Mouse (Mus musculus) mature B cell (primary cell): ENCODE measurements around the gene Pitpna.

Experiments
- in situ Hi-C: fragments of 300-500 bp; cut with MboI; formaldehyde crosslinking; loops from 2 replicates; pipeline ENCODE4 v1.14.3; 2019

The Pitpna gene

DNA sequence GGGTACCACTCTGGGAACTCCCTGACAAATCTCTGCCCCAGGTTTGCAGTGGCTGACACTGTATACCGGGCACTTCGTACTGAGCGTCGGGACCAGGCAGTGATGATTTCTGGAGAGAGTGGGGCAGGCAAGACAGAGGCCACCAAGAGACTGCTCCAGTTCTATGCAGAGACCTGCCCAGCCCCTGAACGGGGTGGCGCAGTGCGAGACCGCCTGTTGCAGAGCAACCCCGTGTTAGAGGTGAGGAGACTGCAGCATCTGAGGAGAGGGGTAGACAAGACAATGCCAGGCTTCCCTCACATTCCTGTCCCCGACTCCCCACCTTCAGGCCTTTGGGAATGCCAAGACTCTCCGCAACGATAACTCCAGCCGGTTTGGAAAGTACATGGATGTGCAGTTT lies 70.4 kb downstream of the Pitpna start:
- in situ Hi-C loops, result no loop called here

DNA sequence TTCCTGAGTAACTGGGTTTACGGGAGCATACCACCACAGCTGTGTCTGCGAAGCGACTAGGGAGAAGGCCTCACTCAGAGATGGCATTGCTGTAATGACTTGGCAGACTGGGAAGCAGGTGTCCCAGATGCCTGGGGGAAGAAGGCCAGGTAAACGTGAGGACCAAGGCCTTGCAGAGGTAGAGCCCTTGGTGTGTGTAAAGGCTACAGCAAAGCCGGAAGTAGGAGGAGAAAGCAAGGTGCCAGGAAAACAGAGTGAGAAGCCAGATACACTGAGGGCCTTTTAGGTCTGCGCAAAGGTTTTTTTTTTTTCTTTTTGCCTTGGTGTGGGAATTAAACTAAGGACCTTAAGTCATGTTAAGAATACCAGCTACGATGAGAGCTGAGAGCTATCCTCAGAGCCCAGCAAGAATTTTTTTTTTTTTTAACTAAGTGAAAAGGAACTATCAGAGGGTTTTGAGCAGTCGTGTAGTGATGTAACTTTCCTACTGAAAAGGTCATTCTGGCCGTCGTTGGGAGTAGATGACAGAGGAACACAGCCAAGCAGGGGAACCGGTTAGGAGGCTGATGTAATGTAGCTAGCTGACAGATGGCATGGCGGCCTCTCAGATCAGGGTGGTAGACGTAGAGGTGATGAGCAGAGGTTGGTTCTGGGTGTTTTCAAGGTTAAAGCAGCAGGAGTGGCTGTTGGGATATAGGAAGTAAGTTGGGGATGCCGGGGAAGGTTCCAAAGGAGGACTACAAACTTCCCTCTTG lies 71.3 kb downstream of the Pitpna start:
- in situ Hi-C loops, result no loop called here

DNA sequence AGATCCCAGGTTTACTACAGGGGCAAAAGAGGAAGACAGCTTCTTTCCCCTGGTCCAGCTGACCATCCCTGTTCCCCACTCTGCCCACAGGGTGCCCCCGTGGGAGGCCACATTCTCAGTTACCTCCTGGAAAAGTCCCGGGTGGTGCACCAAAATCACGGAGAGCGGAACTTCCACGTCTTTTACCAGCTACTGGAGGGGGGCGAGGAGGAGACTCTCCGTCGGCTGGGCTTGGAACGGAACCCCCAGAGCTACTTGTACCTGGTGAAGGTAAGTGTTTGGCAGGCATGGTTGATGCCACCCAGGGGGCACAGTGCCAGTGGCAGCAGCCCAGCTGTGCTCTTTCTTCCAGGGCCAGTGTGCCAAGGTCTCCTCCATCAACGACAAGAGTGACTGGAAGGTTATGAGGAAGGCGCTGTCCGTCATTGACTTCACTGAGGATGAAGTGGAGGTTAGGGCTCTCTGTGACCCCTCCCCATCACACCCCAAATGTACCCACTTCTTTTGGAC lies 72.2 kb downstream of the Pitpna start:
- in situ Hi-C loops, result no loop called here

DNA sequence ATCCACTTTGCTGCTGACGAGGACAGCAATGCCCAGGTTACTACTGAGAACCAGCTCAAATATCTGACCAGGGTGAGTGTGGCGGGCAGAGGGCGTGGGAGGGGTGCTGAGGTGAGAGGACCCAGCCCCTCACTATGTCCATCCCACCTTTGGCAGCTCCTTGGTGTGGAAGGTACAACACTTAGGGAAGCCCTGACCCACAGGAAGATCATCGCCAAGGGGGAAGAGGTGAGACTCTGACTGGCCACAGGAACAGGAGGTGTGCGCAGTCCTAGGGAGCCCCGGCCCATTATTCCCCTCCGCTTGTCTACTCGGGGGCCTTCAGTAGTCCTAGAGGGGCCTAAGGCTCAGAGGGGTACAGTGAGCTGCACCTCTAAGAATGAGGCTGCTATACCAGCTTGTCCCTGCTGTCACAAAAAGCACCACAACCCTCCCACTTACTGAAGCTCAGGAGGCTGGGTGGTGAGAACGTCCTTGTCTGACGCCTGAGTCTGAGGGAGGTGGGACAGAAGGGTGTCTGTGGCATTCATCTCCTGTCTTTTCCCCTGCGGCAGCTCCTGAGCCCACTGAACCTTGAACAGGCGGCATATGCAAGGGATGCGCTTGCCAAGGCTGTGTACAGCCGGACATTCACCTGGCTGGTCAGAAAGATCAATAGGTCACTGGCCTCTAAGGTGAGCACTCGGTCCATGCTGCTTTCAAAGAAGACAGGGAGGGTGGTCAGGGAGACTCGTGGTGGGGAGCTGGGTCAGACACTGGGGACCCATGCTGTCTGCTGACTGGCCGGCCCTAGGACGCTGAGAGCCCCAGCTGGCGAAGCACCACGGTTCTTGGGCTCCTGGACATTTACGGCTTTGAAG lies 73.3 kb downstream of the Pitpna start:
- in situ Hi-C loops, result no loop called here

DNA sequence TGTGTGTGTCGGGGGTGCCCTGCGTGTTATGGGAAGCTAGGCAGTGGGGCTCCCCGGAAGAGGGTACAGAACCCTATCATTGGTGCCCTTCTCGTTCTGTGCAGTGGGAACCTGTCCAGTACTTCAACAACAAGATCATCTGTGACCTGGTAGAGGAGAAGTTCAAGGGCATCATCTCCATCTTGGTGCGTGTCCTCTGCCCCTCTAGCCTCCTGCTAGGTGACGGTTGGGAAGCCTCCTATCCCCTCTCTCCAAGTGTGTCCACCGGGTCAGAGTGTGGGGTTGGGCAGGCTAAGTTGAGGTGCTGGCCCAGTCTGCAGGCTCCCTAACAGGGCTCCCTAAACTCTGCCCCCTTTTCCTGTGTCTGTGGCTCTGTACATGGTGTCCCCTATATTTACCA lies 74.2 kb downstream of the Pitpna start:
- in situ Hi-C loops, result no loop called here

DNA sequence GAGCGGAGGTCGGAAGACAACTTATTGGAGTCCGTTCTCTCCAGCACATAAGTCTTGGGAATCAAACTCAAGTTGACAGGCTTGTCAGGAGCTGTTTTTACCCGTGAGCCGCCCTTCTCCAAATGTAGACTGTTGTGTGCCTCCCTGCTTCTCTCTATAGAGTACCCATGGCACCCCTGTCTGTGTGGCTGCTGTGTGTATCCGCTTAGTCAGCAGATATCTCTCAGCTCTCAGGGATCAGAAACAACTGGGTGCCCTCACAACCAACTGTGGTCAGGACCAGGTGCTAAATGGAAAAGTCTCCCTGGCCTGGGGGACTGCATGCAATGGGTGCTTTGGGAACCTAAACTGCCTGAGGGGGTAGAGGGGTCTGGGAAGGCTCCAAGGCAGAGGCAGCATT lies 78.4 kb downstream of the Pitpna start:
- in situ Hi-C loops, result no loop called here

DNA sequence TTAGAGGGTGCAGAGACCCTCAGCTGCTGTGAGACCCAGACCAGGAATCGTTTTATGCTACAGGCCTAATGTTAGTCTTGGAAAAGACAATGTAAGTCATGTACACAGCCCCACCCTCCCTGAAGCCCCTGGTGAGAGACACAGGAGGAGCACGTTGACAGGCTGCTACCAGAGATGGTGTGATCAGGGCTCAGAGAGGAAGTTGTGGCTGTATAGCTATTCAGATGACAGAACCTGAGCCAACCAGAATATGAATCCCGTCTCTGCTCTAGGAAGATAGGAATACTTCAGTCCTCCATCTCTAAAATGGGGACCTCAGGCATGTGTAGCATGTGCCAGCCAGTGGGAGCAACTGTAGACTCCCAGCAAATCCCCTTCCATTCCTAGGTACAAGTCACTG lies 80.7 kb downstream of the Pitpna start:
- in situ Hi-C loops, result no loop called here

DNA sequence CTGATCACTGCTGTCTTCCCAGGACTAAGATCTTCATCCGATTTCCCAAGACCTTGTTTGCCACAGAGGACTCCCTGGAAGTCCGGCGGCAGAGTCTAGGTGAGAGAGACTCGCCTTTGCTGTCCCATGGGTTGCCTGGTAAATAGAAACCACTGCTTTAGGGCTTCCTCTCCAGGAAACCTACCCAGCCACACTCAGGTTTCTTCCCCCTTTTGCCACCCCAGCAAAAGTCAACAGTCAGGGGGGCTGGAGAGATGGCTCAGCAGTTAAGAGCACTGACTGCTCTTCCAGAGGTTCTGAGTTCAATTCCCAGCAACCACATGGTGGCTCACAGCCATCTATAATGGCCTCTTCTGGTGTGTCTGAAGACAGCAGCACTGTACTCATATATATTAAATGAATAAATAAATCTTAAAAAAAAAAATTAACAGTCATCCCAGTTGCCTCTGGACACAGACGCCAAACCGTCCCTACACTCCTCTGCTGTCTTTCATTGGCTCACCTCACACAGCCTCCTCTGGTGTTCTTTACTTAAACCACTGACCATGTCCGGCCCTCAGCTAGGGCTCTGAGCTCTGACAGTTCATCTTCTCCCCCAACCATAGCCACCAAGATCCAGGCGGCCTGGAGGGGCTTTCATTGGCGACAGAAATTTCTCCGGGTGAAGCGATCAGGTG lies 81.4 kb downstream of the Pitpna start:
- in situ Hi-C loops, result no loop called here

DNA sequence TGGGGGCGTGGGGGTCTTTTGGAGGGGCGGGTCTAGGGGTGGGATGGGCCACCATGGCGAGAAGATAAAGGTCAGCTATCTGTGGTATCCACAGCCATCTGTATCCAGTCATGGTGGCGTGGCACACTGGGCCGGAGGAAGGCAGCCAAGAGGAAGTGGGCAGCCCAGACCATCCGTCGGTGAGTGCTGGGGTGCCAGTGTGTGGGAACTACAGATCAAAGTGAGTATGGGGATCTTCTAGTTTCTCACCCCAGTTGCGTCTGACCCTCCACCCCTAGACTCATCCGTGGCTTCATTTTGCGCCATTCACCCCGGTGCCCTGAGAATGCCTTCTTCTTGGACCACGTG lies 81.9 kb downstream of the Pitpna start:
- in situ Hi-C loops, result no loop called here

DNA sequence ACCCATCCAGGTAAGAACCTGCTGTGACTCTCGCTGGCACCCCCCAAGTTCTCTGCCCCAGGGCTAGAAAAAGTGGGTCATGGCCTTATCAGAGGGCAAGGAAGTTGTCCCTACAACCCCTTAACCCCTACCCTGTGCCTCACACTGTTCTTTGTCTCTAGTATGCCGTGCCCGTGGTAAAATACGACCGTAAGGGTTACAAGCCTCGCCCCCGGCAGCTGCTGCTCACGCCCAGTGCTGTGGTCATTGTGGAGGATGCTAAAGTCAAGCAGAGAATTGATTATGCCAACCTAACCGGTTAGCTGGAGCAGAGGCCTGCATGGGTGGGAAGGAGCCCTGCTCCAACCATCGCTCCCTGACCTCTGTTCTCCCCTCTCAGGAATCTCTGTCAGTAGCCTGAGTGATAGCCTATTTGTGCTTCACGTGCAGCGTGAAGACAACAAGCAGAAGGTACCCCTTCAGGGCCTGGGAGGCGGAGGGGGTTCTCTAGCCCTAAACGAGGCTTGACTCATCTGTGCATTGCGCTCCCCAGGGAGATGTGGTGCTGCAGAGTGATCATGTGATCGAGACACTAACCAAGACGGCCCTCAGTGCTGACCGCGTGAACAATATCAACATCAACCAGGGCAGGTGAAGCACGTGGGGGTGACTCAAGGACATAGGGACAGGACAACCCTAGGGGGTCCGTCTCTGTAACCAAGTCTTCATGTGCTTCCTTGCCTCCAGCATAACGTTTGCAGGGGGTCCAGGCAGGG lies 83.7 kb downstream of the Pitpna start:
- in situ Hi-C loops, result no loop called here

DNA sequence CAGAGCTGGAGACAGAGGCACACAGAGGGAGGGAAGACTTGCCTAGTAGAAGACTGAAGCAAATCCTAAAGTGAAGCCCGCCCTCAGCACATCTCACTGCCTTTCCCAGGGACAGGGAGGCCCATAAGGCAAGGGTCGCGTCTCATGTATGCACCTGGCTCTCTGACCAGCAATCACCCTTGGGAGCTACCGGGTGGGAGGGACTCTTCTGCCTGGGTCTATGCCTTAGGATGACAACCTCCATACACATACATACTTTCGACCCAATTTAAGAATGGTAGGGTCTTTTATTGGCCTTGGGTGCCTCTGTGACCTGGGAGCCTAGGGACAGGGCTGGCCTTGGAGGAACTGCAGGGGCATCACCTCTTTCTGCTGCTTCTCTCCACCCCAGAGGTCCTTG lies 85.5 kb downstream of the Pitpna start:
- in situ Hi-C loops, result no loop called here

DNA sequence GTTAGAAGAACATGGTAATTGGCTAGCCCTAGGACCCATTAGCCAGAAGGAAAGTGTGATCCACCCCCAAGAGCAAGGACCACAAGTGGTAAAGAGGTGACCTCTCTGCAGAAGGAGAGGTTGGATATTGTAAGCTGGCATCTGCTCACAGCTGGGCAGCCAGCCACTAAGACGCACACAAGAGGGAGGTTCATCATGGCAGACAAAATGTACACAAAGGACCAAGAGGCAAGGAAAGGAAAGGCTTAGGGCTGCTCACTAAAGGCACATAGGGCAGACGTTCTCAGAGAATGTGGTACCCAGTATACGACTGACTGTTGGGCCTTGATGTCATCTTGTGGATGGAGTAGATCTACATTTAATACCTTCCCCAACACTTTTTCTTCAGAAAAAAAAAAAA lies 87.0 kb downstream of the Pitpna start:
- in situ Hi-C loops, result no loop called here

DNA sequence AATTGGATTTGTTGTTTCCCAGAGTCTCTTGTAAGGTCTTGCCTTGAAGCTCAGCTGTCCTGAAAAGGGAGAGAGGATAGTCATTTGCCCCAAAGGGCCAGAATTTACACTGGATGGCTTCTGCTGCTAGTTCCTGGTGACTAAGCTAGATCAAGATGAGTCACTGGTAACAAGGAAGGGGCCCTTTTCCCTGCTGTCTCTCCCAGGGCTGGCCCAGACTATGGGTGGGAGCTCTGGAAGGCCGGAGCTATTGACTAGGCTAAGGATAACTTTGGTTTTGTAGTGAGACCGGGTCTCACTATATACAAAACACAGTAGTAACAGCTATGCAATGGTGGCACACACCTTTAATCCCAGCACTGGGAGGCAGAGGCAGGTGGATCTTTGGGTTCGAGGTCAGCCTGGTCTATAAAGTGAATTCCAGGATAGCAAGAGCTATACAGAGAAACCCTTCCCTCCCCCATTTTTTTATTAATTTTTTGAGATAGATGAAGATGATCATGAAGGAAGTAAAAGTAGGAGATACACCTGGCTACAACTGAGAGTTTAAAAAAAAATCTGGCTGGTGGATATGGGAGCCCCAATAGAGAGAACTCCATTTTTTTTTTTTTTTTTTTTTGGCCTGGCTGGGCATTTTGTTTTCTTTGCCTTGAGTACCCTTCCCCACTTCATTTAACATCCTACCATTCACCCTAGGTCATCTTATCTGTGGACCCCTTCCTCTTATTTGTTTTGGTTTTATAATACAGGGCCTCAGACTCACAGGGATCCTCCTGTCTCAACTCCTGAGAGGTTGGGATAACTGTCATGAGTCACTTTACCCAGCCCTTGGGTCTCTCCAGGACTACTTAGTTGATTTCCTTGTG lies 90.2 kb downstream of the Pitpna start:
- in situ Hi-C loops, result no loop called here
